Mouse (Mus musculus): Measurements from ENCODE around the gene Nosip.

DNA sequence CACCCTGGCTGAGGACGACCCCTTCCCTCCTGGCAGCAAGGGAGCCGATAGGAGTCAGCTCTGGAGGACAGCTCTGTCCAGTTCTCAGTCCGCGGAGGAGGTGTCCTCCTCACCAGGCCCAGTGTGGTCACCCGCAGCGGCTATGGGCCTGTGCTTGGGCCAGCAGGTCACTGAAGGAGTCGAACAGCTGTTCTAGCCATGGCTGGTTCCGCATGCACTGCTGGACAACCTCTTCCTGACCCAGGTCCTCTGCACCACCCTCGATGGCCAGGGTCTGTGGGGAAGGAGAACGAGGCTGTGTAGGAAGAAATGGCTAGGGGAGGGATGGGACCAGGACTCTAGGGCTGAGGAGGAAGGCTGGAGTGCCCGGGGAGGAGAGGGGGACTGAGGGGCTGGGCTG lies 33.9 kb upstream of the Nosip start:
- no peak for TF ChIP-seq CTCF (IDR thresholded peaks at IDR 0.05; ENCODE audit: extremely low read depth, insufficient read length, insufficient replicate concordance, low read depth, low read length)
- no peak for TF ChIP-seq POLR2A (IDR thresholded peaks at IDR 0.05; ENCODE audit: low read depth, low read length)

All from small intestine, adult 2 months (tissue).